Mouse (Mus musculus) megakaryocyte, embryonic 14.5 days (primary cell): ENCODE data around the gene Hmx1.

Experiments used
- FLI1 ChIP-seq: IDR thresholded peaks from 2 replicates; pipeline ENCODE4 v1.6.1; 2012; ENCODE audit warnings: low read length, inconsistent platforms, mixed read lengths
- GATA1 ChIP-seq: IDR thresholded peaks from 3 replicates; pipeline ENCODE4 v1.6.1; 2012; ENCODE audit warnings: mixed read lengths, low read length, inconsistent platforms, borderline replicate concordance

- TF ChIP-seq FLI1 (no peak), GATA1 (no peak)
Measured at GRCm38 (mm10) chr5:35444731-35445130, 55.8 kb downstream of the Hmx1 start.
